Mouse (Mus musculus) embryonic facial prominence, embryonic 11.5 days (tissue): ENCODE data around the gene Vamp9. TPM values are rescaled to one million over a fixed set of nuclear protein-coding genes. Genes with fewer than 3 reads are reported as not detected.

ENCODE experiments used
- ATAC-seq: fragments of 200-750 bp; cut with Nextera tagmentation; replicated peaks from 2 replicates; pipeline ENCODE4 v1.8.0; 2017; ENCODE audit warnings: low read depth; ENCODE audit not compliant: insufficient number of reproducible peaks, low FRiP score, low TSS enrichment
- DNase-seq: peaks from one replicate; pipeline ENCODE4 v3.0.0-alpha.2; 2015; ENCODE audit warnings: low spot score
- H3K27ac ChIP-seq: fragments of 300-500 bp; sonication (generic); replicated peaks from 2 replicates; pipeline ENCODE4 v1.5.1; 2014; ENCODE audit warnings: mild to moderate bottlenecking, low read depth, low read length, control low read depth
- H3K27me3 ChIP-seq: fragments of 300-500 bp; sonication (generic); 2 replicates; pipeline ENCODE4 v1.6.1; 2014; ENCODE audit warnings: mild to moderate bottlenecking, low read length, moderate library complexity, mixed read lengths; ENCODE audit not compliant: control insufficient read depth, insufficient read depth
- H3K36me3 ChIP-seq: fragments of 300-500 bp; sonication (generic); replicated peaks from 2 replicates; pipeline ENCODE4 v1.6.1; 2014; ENCODE audit warnings: low read depth, mild to moderate bottlenecking, low read length, moderate library complexity, mixed read lengths; ENCODE audit not compliant: control insufficient read depth, insufficient read depth
- H3K4me1 ChIP-seq: fragments of 300-500 bp; sonication (generic); 2 replicates; pipeline ENCODE4 v1.6.1; 2014; ENCODE audit warnings: low read length, mixed read lengths; ENCODE audit not compliant: control insufficient read depth, insufficient read depth
- H3K4me2 ChIP-seq: fragments of 300-500 bp; sonication (generic); 2 replicates; pipeline ENCODE4 v1.6.1; 2014; ENCODE audit warnings: low read depth, mild to moderate bottlenecking, control low read depth, low read length, moderate library complexity
- H3K4me3 ChIP-seq: fragments of 300-500 bp; sonication (generic); 2 replicates; pipeline ENCODE4 v1.5.1; 2014; ENCODE audit warnings: low read depth, low read length, control low read depth
- H3K9ac ChIP-seq: fragments of 300-500 bp; sonication (generic); replicated peaks from 2 replicates; pipeline ENCODE4 v1.6.1; 2014; ENCODE audit warnings: mild to moderate bottlenecking, control low read depth, low read length
- H3K9me3 ChIP-seq: fragments of 300-500 bp; sonication (generic); replicated peaks from 2 replicates; pipeline ENCODE4 v1.6.1; 2016; ENCODE audit warnings: mild to moderate bottlenecking, low read length, inconsistent platforms, mixed read lengths; ENCODE audit not compliant: control insufficient read depth
- WGBS: fragments of 180-500 bp; shearing (Covaris S2); extraction: QIAGEN DNeasy Blood & Tissue Kit; methylation state at CpG from one replicate; pipeline ENCODE4 v1.1.7; 2014; 5-methylcytosine and 5-hydroxymethylcytosine counted together
- polyA plus RNA-seq: library from polyadenylated mRNA; unstranded; fragments of >200 nt; fragmentation: Nextera tagmentation; extraction: Ambion mirVana; gene quantifications from 2 replicates; pipeline ENCODE4 v1.2.1, GENCODE M21; 2014

Vamp9 gene
- not detected in 2 replicates for polyA plus RNA-seq

GRCm38 (mm10) chr5:99906181-99906956 lies at the start of gene Vamp9:
Gene Vamp9 (plus strand): TSS chr5:99906254.
- H3K4me3 ChIP-seq, result peak within 1 kb of the TSS; percentile 50
- WGBS, result 5% methylated on average over 49 of the region's 49 CpGs
- no peaks in the 10 kb centered on the region for H3K4me1 ChIP-seq

GRCm38 (mm10) chr5:99857106-99857637 lies 48.9 kb upstream of the Vamp9 start:
- no peak overlapping the region for H3K9ac ChIP-seq
- 32% methylated on average over 14 of the region's 14 CpGs for WGBS
- H3K27ac ChIP-seq, result no peak overlapping the region
- H3K27me3 ChIP-seq, result no peaks in the 10 kb centered on the region
- H3K9me3 ChIP-seq, result no peaks in the 10 kb centered on the region
- H3K4me2 ChIP-seq, result no peak overlapping the region
- peak; percentile 10 for DNase-seq
- H3K4me1 ChIP-seq, result no peaks in the 10 kb centered on the region
- no peak for ATAC-seq
- H3K4me3 ChIP-seq, result no peak overlapping the region
- no peaks in the 10 kb centered on the region for H3K36me3 ChIP-seq

More at GRCm38 (mm10) chr5:99906181-99906956, at the start of gene Vamp9:
- Histone ChIP-seq H3K27ac (peak within 1 kb of the TSS; percentile 83), H3K27me3 (no peaks in the 10 kb centered on the region), H3K9me3 (no peaks in the 10 kb centered on the region), H3K36me3 (no peaks in the 10 kb centered on the region), H3K4me2 (peak within 1 kb of the TSS; percentile 45), H3K9ac (peak within 1 kb of the TSS; percentile 59)
- peak; percentile 96 for DNase-seq
- ATAC-seq, result peak; percentile 99

GRCm38 (mm10) chr5:99859637-99860433 lies 46.2 kb upstream of the Vamp9 start:
- WGBS, result 78% methylated on average over 13 of the region's 13 CpGs
- no peaks in the 10 kb centered on the region for H3K9me3 ChIP-seq
- H3K4me1 ChIP-seq, result no peaks in the 10 kb centered on the region
- no peak overlapping the region for H3K4me3 ChIP-seq
- no peak for DNase-seq
- H3K27ac ChIP-seq, result no peak overlapping the region
- H3K4me2 ChIP-seq, result no peak overlapping the region
- no peak for ATAC-seq
- no peaks in the 10 kb centered on the region for H3K36me3 ChIP-seq
- H3K9ac ChIP-seq, result no peak overlapping the region
- H3K27me3 ChIP-seq, result no peaks in the 10 kb centered on the region

GRCm38 (mm10) chr5:99861816-99862215 lies 44.2 kb upstream of the Vamp9 start:
- H3K9ac ChIP-seq, result no peak overlapping the region
- WGBS, result 85% methylated on average over 6 of the region's 6 CpGs

GRCm38 (mm10) chr5:99863656-99864380 lies 42.2 kb upstream of the Vamp9 start:
- no peak overlapping the region for H3K27ac ChIP-seq
- DNase-seq (peak; percentile 11), ATAC-seq (no peak)
- 73% methylated on average over 13 of the region's 13 CpGs for WGBS
- H3K9ac ChIP-seq, result no peak overlapping the region
- H3K9me3 ChIP-seq, result no peaks in the 10 kb centered on the region
- no peak overlapping the region for H3K4me2 ChIP-seq
- no peaks in the 10 kb centered on the region for H3K27me3 ChIP-seq
- no peaks in the 10 kb centered on the region for H3K4me1 ChIP-seq
- no peaks in the 10 kb centered on the region for H3K36me3 ChIP-seq
- H3K4me3 ChIP-seq, result no peak overlapping the region

More at GRCm38 (mm10) chr5:99861816-99862215, 44.2 kb upstream of the Vamp9 start:
- Histone ChIP-seq H3K4me2 (no peak overlapping the region), H3K4me3 (no peak overlapping the region), H3K27ac (no peak overlapping the region), H3K9me3 (no peaks in the 10 kb centered on the region), H3K4me1 (no peaks in the 10 kb centered on the region), H3K27me3 (no peaks in the 10 kb centered on the region), H3K36me3 (no peaks in the 10 kb centered on the region)
- no peak for ATAC-seq
- DNase-seq, result no peak

- H3K9ac ChIP-seq, result no peak overlapping the region
- DNase-seq (no peak), ATAC-seq (no peak)
- H3K4me3 ChIP-seq, result no peak overlapping the region
- no peaks in the 10 kb centered on the region for H3K36me3 ChIP-seq
- WGBS, result 84% methylated on average over 1 of the region's 1 CpGs
- no peak overlapping the region for H3K27ac ChIP-seq
- H3K4me1 ChIP-seq, result no peaks in the 10 kb centered on the region
- H3K4me2 ChIP-seq, result no peak overlapping the region
- no peaks in the 10 kb centered on the region for H3K9me3 ChIP-seq
- no peaks in the 10 kb centered on the region for H3K27me3 ChIP-seq
These were observed 40.3 kb upstream of the Vamp9 start for GRCm38 (mm10) chr5:99865779-99866178.

GRCm38 (mm10) chr5:99868286-99868685 lies 37.8 kb upstream of the Vamp9 start:
- Histone ChIP-seq H3K9me3 (no peaks in the 10 kb centered on the region), H3K4me1 (no peaks in the 10 kb centered on the region), H3K27ac (no peak overlapping the region), H3K9ac (no peak overlapping the region), H3K36me3 (no peaks in the 10 kb centered on the region), H3K27me3 (no peaks in the 10 kb centered on the region), H3K4me3 (no peak overlapping the region), H3K4me2 (no peak overlapping the region)
- no peak for DNase-seq
- WGBS, result 90% methylated on average over 17 of the region's 17 CpGs
- ATAC-seq, result no peak
